Mouse (Mus musculus) small intestine, adult 2 months (tissue): ENCODE measurements around the gene Tmeff2. TPM values are rescaled to one million over a fixed set of nuclear protein-coding genes. Genes with fewer than 3 reads are reported as not detected.

Experiments
- H3K27ac ChIP-seq: fragments of 200-500 bp; 2 replicates; pipeline ENCODE4 v1.5.1; 2012; ENCODE audit warnings: low read depth, low read length, control low read depth, inconsistent platforms; ENCODE audit not compliant: insufficient read depth
- H3K27me3 ChIP-seq: fragments of 200-500 bp; 2 replicates; pipeline ENCODE4 v1.6.1; 2012; ENCODE audit warnings: mild to moderate bottlenecking, moderate library complexity, low read length, inconsistent platforms; ENCODE audit not compliant: control insufficient read depth, insufficient read depth
- H3K36me3 ChIP-seq: fragments of 200-500 bp; 2 replicates; pipeline ENCODE4 v1.6.1; 2012; ENCODE audit warnings: mild to moderate bottlenecking, low read length, control low read depth, inconsistent platforms; ENCODE audit not compliant: control insufficient read depth, insufficient read depth
- H3K4me1 ChIP-seq: fragments of 200-500 bp; 2 replicates; pipeline ENCODE4 v1.6.1; 2012; ENCODE audit warnings: low read length, inconsistent platforms, mixed read lengths; ENCODE audit not compliant: control insufficient read depth, insufficient read depth, insufficient read length
- H3K4me3 ChIP-seq: fragments of 200-500 bp; 2 replicates; pipeline ENCODE4 v1.5.1; 2012; ENCODE audit warnings: low read depth, mild to moderate bottlenecking, control low read depth, inconsistent platforms, low read length, moderate library complexity
- CTCF ChIP-seq: fragments of 200-500 bp; IDR thresholded peaks from 2 replicates; pipeline ENCODE4 v1.5.1; 2012; ENCODE audit warnings: low read depth, mild to moderate bottlenecking, control low read depth, inconsistent platforms, low read length, moderate library complexity, mixed read lengths; ENCODE audit not compliant: insufficient replicate concordance, insufficient read length; ENCODE audit errors: extremely low read depth
- POLR2A ChIP-seq: fragments of 200-500 bp; IDR thresholded peaks from 2 replicates; pipeline ENCODE4 v1.6.1; 2012; ENCODE audit warnings: low read depth, mild to moderate bottlenecking, control low read depth, inconsistent platforms, low read length, moderate library complexity
- WGBS: fragments of 180-500 bp; shearing (Covaris S2); methylation state at CpG from one replicate; pipeline ENCODE4 v1.1.7; 2018; 5-methylcytosine and 5-hydroxymethylcytosine counted together
- polyA plus RNA-seq: library from polyadenylated mRNA; depleted of rRNA; stranded (reverse); fragments of >200 nt; gene quantifications from 2 replicates; pipeline ENCODE4 v1.2.3, GENCODE M21; 2012

Gene Tmeff2
- polyA plus RNA-seq, 1 experiment, result 0.22 TPM

DNA sequence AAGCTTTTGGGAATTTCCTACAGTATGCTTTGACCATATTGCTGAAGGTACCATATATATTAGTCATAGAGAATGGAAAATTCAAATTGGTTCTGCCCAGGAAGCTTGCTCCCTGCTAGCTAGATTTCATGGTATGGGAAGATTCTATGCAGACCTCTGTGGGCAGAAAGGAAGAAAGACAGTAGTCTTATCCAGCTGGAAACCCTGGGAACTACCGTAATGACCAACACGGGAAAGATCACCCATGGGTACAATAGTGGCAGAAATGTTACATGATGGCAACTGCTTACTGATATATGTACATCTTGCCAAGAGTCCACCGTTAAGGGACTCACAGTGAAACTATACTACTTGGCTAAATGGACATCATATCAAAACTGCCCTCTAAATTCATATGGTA lies 189.4 kb downstream of the Tmeff2 start:
- H3K36me3 ChIP-seq, result no peaks in the 10 kb centered on the region
- H3K27me3 ChIP-seq, result no peaks in the 10 kb centered on the region
- H3K27ac ChIP-seq, result no peak overlapping the region
- 91% methylated on average over 3 of the region's 3 CpGs for WGBS
- TF ChIP-seq CTCF (no peak), POLR2A (no peak)
- H3K4me3 ChIP-seq, result no peak overlapping the region
- no peaks in the 10 kb centered on the region for H3K4me1 ChIP-seq

DNA sequence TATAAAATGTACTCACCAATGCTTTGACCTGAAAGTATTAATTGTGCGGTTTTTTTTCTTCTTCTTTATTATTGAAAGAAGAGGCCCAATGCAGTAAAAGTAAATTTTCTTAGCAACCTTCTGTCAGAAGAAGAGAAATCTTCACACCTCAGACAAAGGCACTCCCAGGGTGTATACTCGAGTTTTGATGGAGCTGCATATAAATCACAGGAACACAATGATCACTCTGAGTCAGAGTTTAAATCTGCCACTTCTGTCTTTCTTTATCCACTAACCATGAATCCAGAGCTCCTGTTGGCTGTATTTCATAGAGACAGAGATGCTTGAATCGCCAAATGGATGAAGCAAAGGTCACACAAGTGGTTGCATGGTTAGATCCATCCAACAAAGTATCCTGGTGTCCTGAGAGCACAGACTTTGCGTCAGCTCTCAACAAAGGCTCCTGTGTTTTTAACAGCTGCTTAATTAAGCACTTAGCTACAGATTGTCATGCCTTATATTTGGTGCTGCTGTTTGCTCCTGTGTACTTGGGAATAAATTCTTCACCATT lies 189.8 kb downstream of the Tmeff2 start:
- 78% methylated on average over 4 of the region's 4 CpGs for WGBS
- TF ChIP-seq POLR2A, result no peak
- TF ChIP-seq CTCF, result no peak

DNA sequence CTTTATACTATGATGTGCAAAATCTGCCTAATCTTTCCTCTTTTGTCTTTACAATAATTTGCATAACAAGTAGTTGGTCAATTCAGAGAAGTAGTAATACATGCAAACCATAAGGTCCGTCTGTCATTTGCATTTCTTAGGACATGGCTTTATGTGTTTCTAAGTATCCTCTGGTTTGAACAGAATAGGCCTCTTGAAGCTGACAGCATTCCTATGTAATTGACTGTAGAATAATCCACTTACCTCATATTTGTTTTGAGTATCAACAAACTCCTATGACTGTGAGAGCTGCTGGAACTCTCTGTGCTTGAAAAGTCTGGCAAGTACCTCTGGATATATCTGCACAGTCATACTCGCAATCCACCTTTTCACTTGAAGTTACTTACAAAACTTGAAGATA lies 194.3 kb downstream of the Tmeff2 start:
- no peaks in the 10 kb centered on the region for H3K36me3 ChIP-seq
- WGBS, result 72% methylated on average over 2 of the region's 2 CpGs

More for the DNA sequence above, 189.8 kb downstream of the Tmeff2 start:
- no peaks in the 10 kb centered on the region for H3K27me3 ChIP-seq
- no peaks in the 10 kb centered on the region for H3K36me3 ChIP-seq
- no peak overlapping the region for H3K4me3 ChIP-seq
- no peak overlapping the region for H3K27ac ChIP-seq
- no peaks in the 10 kb centered on the region for H3K4me1 ChIP-seq

DNA sequence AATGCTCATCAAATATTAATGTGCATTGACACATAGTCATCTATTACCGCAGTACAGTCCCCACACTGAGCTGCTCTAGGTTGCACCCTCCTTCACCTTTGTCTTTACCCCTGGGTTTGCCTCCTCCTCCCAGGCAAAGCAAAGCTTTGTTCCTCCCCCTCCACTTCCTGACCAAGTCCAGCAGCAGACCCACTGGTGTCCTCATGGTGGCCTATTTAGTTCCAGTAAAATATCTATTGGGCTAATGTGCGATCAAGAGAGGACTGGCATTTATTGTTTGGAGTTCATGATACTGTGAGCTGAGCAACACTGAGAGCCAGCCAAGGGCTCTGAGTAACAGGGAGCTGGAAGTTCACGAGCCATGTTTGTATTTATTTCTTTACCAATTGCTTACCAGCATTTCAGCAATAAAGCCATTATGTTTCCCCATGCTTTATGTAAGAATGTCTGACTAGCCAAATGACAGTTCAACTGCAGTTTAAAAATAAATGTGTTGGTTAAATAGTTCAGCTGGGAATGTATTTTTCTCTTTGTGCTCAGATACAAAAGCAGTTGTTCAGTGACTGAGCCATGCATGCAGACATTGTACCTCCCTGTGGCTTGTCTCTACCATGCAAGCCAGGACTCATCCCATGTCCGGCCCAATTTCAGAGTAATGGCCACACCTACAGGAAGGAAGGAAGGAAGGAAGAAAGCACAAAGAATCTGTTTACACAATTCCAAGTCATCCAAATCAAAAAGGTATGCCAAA lies 196.6 kb downstream of the Tmeff2 start:
- H3K27ac ChIP-seq, result no peak overlapping the region
- H3K36me3 ChIP-seq, result no peaks in the 10 kb centered on the region
- no peaks in the 10 kb centered on the region for H3K4me1 ChIP-seq
- no peaks in the 10 kb centered on the region for H3K27me3 ChIP-seq
- WGBS, result 71% methylated on average over 4 of the region's 4 CpGs
- no peak overlapping the region for H3K4me3 ChIP-seq
- TF ChIP-seq CTCF (no peak), POLR2A (no peak)

More for the DNA sequence above, 194.3 kb downstream of the Tmeff2 start:
- Histone ChIP-seq H3K4me1 (no peaks in the 10 kb centered on the region), H3K27me3 (no peaks in the 10 kb centered on the region), H3K4me3 (no peak overlapping the region), H3K27ac (no peak overlapping the region)
- no peak for TF ChIP-seq CTCF
- no peak for TF ChIP-seq POLR2A

DNA sequence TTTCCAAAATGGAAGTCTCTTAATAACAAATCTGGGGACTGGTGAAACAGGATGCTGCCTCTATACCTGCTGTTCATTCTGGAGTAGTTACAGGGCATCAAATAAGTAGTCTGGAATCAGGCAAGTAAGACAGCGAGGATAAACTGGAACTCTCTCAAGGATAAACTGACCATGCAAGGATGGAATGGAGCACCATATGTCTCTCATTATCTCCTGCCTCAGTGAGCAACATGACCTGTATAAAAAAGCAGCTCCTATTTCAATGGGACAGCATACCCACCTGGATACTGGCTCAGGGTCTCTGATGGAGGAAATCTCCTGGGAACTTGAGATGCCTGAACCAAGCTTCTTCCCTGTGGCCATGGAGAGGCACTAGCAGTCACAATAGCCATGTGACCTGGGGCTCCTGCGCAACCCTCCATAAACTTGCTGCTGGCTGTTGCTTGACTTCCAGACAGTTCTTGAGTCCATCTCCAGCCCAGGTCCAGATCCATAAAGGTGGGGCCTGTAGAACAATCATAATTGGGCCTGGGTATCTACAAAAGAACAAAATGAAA lies 200.7 kb downstream of the Tmeff2 start:
- Histone ChIP-seq H3K27ac (no peak overlapping the region), H3K36me3 (no peaks in the 10 kb centered on the region), H3K4me3 (no peak overlapping the region), H3K4me1 (no peaks in the 10 kb centered on the region), H3K27me3 (no peaks in the 10 kb centered on the region)
- WGBS, result 89% methylated on average over 2 of the region's 2 CpGs
- TF ChIP-seq CTCF, result no peak
- no peak for TF ChIP-seq POLR2A

DNA sequence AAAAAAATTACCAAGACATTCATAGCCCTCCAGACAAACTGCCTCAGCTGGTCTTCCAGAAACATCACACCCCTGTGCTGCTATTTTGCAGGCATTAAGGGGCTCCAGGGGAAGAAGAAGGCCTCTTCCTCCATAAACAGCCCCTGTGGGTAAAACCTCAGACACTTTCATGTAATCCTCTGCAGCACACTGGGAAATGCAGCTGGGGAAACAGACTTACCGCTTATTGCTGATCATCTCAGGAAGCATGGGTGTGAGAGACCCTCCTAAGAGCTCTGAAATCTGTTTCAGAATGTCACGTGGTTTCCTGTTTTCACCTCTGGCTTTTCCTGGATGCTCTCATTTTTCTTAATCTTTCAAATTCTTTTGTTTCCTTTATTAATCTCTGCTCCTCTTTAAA lies 204.3 kb downstream of the Tmeff2 start:
- WGBS, result 64% methylated on average over 2 of the region's 2 CpGs
- TF ChIP-seq CTCF (no peak), POLR2A (no peak)
- Histone ChIP-seq H3K27me3 (no peaks in the 10 kb centered on the region), H3K4me1 (no peaks in the 10 kb centered on the region), H3K27ac (no peak overlapping the region), H3K36me3 (no peaks in the 10 kb centered on the region), H3K4me3 (no peak overlapping the region)

DNA sequence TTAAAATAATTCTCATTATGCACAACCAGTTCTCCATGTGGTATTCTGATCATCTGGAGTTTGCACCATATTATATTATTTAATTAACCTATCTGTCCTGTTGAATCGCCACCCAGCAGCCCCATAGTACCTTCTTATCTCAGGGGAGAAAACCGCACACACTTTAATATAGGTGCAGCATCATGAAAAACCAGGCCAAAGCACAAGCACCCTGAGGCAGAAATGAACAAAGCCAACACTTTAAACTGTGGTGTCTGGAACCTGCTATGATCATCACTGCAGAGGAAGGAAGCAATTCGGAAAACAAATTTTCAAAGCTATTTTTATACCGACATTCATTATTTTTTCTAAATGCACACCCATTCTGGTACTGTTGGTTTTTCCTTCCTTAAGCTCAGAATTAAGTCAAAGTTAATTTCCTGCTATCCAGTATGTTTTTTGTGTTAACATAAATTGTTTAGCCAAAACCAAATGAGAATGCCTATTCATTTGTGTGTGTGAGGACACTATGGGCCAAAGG lies 206.0 kb downstream of the Tmeff2 start:
- Histone ChIP-seq H3K27ac (no peak overlapping the region), H3K4me1 (no peaks in the 10 kb centered on the region), H3K36me3 (no peaks in the 10 kb centered on the region), H3K4me3 (no peak overlapping the region), H3K27me3 (no peaks in the 10 kb centered on the region)
- TF ChIP-seq POLR2A, result no peak
- TF ChIP-seq CTCF, result no peak
- 58% methylated on average over 4 of the region's 4 CpGs for WGBS
